Mouse (Mus musculus) kidney, postnatal 0 days (tissue): ENCODE measurements at regions not wholly inside any gene's neighbourhood (a gene's known extent, or its start where the extent isn't known, plus 50 kb on each side); places are given as distances from the start of the nearest gene placed in this dataset.

Experiments
- ATAC-seq: fragments of 200-750 bp; cut with Nextera tagmentation; replicated peaks from 2 replicates; pipeline ENCODE4 v1.8.0; 2017; ENCODE audit warnings: low read depth, moderate number of reproducible peaks, moderate TSS enrichment, moderate library complexity; ENCODE audit not compliant: low FRiP score
- DNase-seq: peaks from one replicate; pipeline ENCODE4 v3.0.0-alpha.2; 2016; ENCODE audit warnings: low spot score
- H3K27ac ChIP-seq: fragments of 300-500 bp; sonication (generic); 2 replicates; pipeline ENCODE4 v1.5.1; 2014; ENCODE audit warnings: mild to moderate bottlenecking
- H3K27me3 ChIP-seq: fragments of 300-500 bp; sonication (generic); 2 replicates; pipeline ENCODE4 v1.6.1; 2014; ENCODE audit warnings: low read length, mixed read lengths; ENCODE audit not compliant: insufficient read depth
- H3K36me3 ChIP-seq: fragments of 300-500 bp; sonication (generic); 2 replicates; pipeline ENCODE4 v1.6.1; 2014; ENCODE audit warnings: low read length, mixed read lengths; ENCODE audit not compliant: insufficient read depth
- H3K4me1 ChIP-seq: fragments of 300-500 bp; sonication (generic); replicated peaks from 2 replicates; pipeline ENCODE4 v1.6.1; 2014; ENCODE audit warnings: antibody characterized with exemption, low read length, mixed read lengths; ENCODE audit not compliant: insufficient read depth
- H3K4me2 ChIP-seq: fragments of 300-500 bp; sonication (generic); 2 replicates; pipeline ENCODE4 v1.6.1; 2014; ENCODE audit warnings: mild to moderate bottlenecking, low read length, moderate library complexity, mixed read lengths
- H3K4me3 ChIP-seq: fragments of 300-500 bp; sonication (generic); replicated peaks from 2 replicates; pipeline ENCODE4 v1.5.1; 2014; ENCODE audit warnings: low read depth, low read length
- H3K9ac ChIP-seq: fragments of 300-500 bp; sonication (generic); 2 replicates; pipeline ENCODE4 v1.6.1; 2014; ENCODE audit warnings: low read depth, low read length
- H3K9me3 ChIP-seq: fragments of 300-500 bp; sonication (generic); replicated peaks from 2 replicates; pipeline ENCODE4 v1.6.1; 2016; ENCODE audit warnings: low read length, inconsistent platforms, mixed read lengths
- CTCF ChIP-seq: IDR thresholded peaks from 2 replicates; pipeline ENCODE4 v1.5.1; 2016; ENCODE audit warnings: antibody characterized with exemption, low read depth, mild to moderate bottlenecking, moderate library complexity
- WGBS: fragments of 180-500 bp; shearing (Covaris S2); extraction: QIAGEN DNeasy Blood & Tissue Kit; methylation state at CpG from one replicate; pipeline ENCODE4 v1.1.7; 2014; 5-methylcytosine and 5-hydroxymethylcytosine counted together

- no peaks in the 10 kb centered on the region for H3K9me3 ChIP-seq
- H3K9ac ChIP-seq: no peak overlapping the region
- no peaks in the 10 kb centered on the region for H3K4me1 ChIP-seq
- no peaks in the 10 kb centered on the region for H3K36me3 ChIP-seq
- no peak for TF ChIP-seq CTCF
- no peak overlapping the region for H3K27ac ChIP-seq
- 40% methylated on average over 5 of the region's 5 CpGs for WGBS
- H3K4me3 ChIP-seq: no peak overlapping the region
- ATAC-seq: no peak
- H3K27me3 ChIP-seq: no peaks in the 10 kb centered on the region
- no peak for DNase-seq
- no peak overlapping the region for H3K4me2 ChIP-seq
Observed at GRCm38 (mm10) chr2:138123331-138123730, 133.0 kb upstream of the Btbd3 start.

GRCm38 (mm10) chr2:138120868-138121267 is 135.5 kb upstream of the Btbd3 start:
- Histone ChIP-seq H3K4me2 (no peak overlapping the region), H3K36me3 (no peaks in the 10 kb centered on the region), H3K9me3 (no peaks in the 10 kb centered on the region), H3K9ac (no peak overlapping the region), H3K27ac (no peak overlapping the region), H3K4me3 (no peak overlapping the region), H3K4me1 (no peaks in the 10 kb centered on the region), H3K27me3 (no peaks in the 10 kb centered on the region)
- WGBS: 88% methylated on average over 1 of the region's 1 CpGs
- ATAC-seq (no peak), DNase-seq (no peak)
- TF ChIP-seq CTCF: no peak

- Histone ChIP-seq H3K27ac (no peak overlapping the region), H3K4me2 (no peak overlapping the region), H3K9me3 (no peaks in the 10 kb centered on the region), H3K4me1 (no peaks in the 10 kb centered on the region), H3K27me3 (no peaks in the 10 kb centered on the region), H3K4me3 (no peak overlapping the region), H3K9ac (no peak overlapping the region), H3K36me3 (no peaks in the 10 kb centered on the region)
- no peak for TF ChIP-seq CTCF
- ATAC-seq (no peak), DNase-seq (no peak)
- WGBS: 80% methylated on average over 2 of the region's 2 CpGs
Observed at GRCm38 (mm10) chr2:138120131-138120530, 136.2 kb upstream of the Btbd3 start.

- 88% methylated on average over 2 of the region's 2 CpGs for WGBS
- ATAC-seq (no peak), DNase-seq (no peak)
- TF ChIP-seq CTCF: no peak
- H3K4me2 ChIP-seq: no peak overlapping the region
- H3K36me3 ChIP-seq: no peaks in the 10 kb centered on the region
- no peak overlapping the region for H3K9ac ChIP-seq
- H3K4me1 ChIP-seq: no peaks in the 10 kb centered on the region
- no peak overlapping the region for H3K4me3 ChIP-seq
- no peak overlapping the region for H3K27ac ChIP-seq
- no peaks in the 10 kb centered on the region for H3K27me3 ChIP-seq
- no peaks in the 10 kb centered on the region for H3K9me3 ChIP-seq
Observed at GRCm38 (mm10) chr2:138099777-138100176, 156.6 kb upstream of the Btbd3 start.

- Histone ChIP-seq H3K4me2 (no peak overlapping the region), H3K9ac (no peak overlapping the region), H3K36me3 (no peaks in the 10 kb centered on the region), H3K4me3 (no peak overlapping the region), H3K4me1 (no peaks in the 10 kb centered on the region), H3K27me3 (no peaks in the 10 kb centered on the region), H3K9me3 (no peaks in the 10 kb centered on the region), H3K27ac (no peak overlapping the region)
- ATAC-seq (no peak), DNase-seq (no peak)
- no peak for TF ChIP-seq CTCF
- WGBS: 79% methylated on average over 6 of the region's 6 CpGs
Observed at GRCm38 (mm10) chr2:138085390-138085789, 171.0 kb upstream of the Btbd3 start.

GRCm38 (mm10) chr2:138084564-138085283 is 171.6 kb upstream of the Btbd3 start:
- H3K36me3 ChIP-seq: no peaks in the 10 kb centered on the region
- H3K9ac ChIP-seq: no peak overlapping the region
- H3K4me2 ChIP-seq: no peak overlapping the region
- WGBS: 70% methylated on average over 6 of the region's 6 CpGs
- ATAC-seq (no peak), DNase-seq (no peak)
- no peak overlapping the region for H3K4me3 ChIP-seq
- H3K9me3 ChIP-seq: no peaks in the 10 kb centered on the region
- no peaks in the 10 kb centered on the region for H3K4me1 ChIP-seq
- no peak overlapping the region for H3K27ac ChIP-seq
- no peaks in the 10 kb centered on the region for H3K27me3 ChIP-seq
- no peak for TF ChIP-seq CTCF
